Mouse (Mus musculus) 3134 (cell line): ENCODE results near the gene Abhd11.
A peak's percentile ranks its signal among the peaks of the same experiment; 100 is the strongest.
"Not testable (repeated sequence)": the region's sequence is repeated elsewhere in the genome, so short reads cannot be mapped to it uniquely, and the experiment has no call there.

Experiments used
- DNase-seq: peaks from one replicate; pipeline ENCODE4 v3.0.0-alpha.2; 2011; ENCODE audit warnings: low spot score; ENCODE audit not compliant: insufficient read length; ENCODE audit errors: extremely low read depth

The Abhd11 gene

DNA sequence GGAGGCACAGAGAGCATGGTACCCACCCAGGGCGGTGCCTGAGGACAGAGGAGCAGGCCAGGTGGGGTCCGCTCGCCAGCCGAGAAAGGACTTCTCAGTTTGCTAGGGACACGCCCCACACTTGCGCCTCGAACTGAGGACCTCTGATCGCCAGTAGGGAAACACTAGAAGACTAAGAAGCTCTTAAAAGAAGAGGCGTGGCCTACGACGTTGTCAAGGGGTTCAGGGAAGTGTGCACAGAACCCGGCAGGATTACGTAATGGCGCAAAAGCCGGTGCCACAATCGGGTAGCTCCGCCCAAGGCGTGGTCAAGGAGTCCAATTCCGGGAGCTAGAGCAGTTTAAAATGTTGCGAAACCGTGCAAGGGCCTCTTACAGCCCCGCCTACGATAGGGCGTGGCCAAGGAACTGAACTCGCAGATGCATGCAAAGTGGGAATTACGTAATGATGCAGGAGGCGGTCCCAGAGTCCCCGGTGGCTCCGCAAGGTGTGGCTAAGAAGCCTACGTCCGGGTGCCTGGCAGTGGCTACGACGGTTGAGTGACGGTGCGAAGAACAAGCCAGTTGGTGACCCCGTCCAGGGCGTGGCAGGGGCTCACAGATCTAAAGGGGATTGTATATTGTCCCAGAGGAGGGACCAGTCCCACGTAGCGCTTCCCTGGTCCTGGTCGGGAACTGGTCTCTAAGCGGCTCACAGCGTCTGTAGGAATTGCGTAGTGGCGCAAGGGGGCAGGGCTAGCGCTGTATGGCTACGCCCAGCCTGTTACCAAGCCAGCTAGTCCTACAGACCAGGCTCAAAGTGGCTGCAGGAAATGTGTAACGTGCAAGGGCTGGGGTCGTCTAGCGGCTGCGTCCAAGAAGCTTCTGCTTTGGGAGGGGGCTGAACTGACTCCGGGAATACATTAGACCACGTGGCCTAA, at the start of gene Abhd11:
TSS of gene Abhd11 (plus strand) at position 482 of the 919 bp plus-strand sequence.
- peak; percentile 99 for DNase-seq

DNA sequence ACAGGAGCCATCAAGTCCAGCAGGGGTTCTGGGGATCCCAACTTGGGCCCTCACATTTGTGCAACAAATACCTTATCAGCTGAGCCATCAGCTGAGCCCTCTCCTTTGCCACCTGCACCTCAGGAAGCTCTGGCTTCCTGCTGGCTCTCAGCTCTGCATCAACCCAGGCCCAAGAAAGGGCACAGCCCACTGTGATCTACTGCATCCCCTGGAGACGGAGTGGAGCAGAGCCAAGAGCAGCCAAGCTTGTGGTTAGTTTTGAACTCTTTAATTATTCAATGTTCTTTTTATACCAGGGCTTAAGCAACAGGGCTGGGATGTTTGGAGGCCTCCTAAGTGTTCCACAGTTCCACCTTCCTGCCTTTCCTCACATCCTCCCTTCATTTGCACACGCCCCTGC, 48.5 kb upstream of the Abhd11 start:
- peak; percentile 40 for DNase-seq

DNA sequence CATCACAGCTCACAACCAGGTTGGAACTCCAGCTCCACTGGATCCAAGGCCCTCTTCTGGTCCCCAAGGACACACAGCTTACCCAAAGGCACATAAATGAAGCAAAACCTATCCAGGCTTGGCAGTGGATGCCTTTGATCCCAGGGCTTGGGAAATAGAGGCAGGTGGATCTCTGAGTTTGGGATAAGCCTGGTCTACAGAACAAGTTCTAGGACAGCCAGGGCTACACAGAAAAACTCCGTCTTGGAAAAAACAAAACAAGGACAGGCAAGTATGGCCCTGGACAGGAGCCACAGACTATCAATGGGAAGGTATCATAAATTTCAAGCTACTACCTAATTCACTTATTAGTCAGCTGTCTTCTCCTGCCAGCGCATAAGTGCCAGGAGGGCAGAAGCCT, 47.4 kb upstream of the Abhd11 start:
- no peak for DNase-seq

DNA sequence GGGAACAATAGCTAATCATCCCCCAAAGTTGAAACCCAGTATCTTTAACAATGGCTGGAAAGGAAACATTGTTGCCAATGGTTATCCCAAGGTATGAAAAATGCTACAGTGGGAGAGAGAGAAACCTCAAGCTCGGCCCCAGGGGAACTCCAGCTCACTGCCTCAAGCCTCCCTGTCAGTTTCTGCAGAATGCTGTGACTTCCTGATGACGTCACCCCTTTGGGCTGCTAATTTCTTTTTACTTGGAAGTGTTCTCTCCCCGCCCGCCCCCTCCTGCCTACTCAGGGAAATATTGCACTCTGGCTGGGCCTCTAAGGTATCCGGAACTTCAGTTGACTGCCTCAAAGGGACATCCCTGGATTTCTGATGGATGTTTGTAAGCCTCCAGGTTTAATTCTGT, 45.4 kb upstream of the Abhd11 start:
- DNase-seq, result peak; percentile 66

DNA sequence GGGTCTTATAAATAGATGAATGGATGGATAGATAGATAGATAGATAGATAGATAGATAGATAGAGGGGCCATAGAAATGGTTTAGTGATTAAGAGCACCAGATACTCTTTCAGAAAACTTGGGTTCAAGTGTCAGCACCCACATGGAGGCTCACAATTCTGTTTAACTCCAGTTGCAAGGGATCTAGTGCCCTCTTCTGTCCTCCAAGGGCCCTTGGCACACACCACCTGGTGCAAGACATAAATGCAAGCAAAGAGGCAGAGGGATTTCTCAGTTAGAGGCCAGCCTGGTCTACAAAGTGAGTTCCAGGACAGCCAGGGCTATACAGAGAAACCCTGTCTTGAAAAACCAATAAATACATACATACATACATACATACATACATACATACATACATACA, 44.3 kb upstream of the Abhd11 start:
- DNase-seq, result not testable (repeated sequence)

DNA sequence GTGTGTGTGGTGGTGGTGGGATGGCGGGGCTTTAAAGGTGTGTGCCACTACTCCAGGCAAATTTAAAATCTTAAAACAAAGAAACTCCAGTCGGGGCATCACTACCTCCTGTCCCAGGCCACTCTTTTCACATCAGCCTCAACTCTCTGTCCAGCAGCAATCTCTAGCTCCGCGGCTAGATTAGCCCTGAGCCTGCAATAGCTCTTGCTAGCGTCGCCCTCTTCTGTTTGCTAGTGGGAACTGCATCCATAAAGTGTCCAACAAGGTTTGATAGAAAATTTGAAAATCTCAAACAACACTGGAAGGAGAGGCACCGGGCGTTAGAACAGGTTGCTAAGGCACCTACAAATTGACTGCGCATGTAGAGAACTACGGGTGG, 43.5 kb upstream of the Abhd11 start:
- no peak for DNase-seq

DNA sequence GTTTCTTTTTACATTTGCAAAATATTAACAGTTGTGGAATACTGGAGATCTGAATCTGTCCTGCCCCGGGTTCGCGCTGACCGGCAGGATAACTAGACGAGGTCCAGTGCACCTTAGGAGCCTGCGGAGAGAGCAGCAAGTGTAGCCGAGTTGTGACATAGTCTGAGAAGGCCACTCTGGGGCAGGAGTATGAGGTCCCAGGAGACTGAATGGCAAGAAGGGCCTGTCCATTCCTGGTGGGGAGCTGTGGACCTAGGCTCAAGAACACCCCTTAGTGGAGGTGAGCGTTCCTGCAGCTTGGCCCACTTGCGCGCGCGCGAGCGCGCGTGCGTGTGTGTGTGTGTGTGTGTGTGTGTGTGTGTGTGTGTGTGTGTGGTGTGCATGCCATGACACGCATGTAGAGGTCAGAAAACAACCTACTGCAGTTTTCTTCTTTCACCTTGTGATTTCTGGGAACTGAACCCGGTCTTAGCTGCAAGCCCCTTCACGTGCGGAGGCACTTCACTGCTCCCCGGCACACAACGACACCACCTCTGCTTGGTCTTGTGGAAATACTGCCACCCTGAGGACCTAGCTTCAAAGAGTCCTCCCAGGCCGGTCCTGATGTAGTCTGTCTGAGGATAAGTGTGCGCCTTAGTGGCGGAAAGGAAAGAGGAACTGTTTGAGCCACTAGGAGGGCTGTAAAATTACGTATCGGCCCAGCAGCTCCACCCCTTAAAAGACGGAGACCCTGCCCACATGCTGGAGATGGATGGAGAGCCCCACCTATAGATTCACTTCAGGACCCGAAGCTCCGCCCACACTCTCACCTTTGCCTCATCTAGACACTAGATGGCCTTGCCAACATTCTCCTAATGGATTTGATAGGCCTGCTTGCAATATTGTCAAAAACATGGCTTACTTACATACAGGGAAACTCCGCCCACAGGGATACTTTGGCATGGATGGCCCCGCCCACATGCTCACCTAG, 42.8 kb upstream of the Abhd11 start:
- DNase-seq, result no peak

DNA sequence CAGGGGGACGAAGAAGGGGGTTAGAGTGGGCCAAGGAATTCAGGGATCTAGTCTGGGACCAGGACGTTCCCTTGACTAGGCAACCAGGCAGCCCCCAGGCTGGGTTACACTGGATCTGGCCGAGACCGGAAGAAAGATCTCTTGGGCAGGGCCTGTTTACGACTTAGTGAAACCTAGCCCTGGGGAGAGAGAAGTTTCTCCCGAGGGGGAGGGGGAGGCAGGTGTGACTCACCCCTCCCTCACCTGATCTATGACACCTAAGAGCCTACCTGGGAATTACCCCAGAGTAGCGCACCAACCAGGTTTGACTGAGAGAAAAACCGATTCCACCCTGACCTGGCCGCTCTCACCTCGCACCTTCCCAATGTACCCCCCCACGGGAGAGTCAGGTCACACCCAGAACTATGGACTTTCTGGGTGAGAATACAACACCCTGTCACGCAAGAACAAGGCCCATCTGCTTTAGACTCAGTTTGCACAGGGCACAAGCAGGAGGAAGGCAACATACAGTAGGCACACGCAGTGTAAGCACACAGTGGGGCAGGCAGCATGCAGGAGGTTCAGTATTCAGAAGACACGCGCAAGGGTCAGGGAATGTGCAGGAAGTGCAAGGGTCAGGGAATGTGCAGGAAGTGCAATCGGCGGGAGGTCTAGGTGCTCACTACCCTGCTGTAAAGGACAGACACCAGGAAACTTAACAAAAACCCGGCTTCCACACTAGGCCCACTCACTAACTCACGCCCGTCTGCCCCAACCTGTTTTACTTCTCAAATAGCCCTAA, 41.6 kb upstream of the Abhd11 start:
- no peak for DNase-seq

DNA sequence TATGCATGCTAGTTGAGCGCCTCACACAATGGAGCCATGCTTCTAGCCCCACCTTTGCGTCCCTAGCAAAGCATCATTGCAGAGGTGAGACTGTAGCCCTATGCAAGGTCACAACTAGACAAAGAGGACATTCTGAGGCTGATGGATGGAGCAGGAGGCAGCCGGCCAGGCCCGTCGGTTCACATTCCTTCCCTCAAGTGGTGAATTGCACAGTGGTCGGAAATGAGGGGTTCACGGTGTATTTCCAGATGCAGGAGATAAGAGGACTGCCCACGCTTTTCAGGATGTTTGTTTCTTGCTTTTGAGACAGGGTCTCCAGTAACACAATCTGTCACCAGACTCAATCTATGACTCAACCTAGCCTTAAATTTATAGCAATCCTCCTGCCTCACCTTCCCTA, 38.3 kb upstream of the Abhd11 start:
- DNase-seq, result no peak

DNA sequence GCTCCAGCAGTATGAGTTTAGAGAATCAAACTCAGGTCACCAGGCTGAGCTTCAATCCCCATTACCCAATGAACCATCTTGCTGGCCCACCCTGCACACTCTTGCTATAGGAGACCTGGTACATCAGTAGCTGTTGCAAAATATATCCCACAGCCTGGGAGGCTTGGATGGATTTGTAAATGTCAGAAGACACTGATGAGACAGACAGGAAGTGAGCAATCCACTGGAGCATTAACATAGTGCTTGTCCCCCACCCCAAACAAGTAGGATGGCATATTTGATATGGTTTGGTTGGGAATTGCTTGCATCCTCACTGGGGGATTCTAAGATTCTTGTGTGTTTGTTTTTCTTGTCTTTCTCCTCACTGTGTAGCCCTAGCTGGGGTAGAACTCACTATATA, 35.9 kb upstream of the Abhd11 start:
- no peak for DNase-seq

DNA sequence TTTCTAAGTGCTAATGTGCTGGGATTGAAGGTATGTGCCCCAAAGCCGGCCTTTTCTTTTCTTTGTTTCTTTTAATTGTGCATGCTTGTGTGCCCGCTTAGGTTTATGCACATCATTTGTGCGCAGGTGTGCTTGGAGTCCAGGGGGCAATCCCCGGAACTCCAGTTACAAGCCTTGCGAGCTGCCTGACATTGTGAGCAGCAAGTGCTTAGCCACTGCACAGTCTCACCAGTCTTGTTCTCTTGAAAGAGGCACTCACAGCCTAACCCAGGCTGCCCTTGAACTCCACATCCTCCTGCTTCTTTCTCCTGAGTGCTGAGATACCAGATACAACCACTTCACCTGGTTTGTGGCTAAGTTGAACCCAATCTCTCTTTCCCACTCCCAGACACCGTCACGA, 35.4 kb upstream of the Abhd11 start:
- no peak for DNase-seq

DNA sequence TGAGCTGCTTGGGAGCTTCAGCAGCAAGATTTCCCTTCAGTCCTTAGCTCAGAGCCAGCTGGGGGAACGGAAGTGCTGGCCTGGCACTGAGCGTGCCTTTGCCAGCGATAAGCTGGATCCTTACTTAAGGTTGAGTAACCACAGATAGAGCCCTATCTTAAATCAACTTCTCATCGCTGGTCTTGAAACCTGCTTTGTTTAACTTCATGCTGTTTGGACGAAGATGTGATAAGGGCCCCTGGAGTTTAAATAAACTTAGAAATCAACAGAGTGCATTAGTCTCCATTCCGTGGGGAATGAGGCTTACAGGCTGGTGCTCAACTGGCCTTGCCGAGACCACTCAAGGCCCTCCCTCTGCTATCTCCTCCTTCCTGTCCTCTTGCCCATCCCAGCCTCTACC, 34.7 kb upstream of the Abhd11 start:
- no peak for DNase-seq

DNA sequence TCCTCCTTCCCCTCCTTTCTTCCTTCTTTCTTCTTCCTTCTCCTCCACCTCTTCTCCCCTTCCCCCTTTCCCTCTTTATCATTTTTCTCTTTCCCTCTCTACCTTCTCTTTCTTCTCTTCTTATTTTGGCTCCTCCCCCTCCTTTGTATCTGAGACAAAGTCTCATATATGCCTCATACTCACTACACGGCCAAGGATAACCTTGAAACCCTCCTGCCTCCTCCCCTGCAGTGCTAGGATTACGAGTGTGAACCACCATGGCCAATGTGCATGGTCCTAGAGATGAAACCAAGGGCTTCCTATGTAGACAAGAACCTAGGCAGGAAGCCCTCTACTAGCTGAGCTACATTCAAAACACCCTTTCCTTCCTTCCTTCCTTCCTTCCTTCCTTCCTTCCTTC, 34.0 kb upstream of the Abhd11 start:
- DNase-seq, result no peak

DNA sequence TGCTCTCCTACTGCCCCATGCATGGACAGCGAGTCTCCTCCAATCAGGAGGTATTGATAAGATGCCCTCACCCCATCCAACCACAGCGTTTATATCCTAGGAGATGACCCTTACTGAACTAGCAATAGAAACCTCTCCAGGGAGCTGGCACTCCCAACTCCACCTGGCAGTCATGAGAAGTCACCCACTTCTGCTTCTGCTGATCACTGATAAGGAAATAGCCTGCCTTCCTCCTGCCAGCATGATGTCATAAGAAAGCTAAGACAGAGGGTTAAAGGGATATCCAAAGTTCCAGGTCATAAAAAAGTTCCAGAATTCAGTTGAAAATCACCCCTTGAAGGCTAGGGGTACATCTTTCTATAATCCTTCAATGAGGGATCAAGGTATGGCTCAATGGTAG, 32.8 kb upstream of the Abhd11 start:
- no peak for DNase-seq

DNA sequence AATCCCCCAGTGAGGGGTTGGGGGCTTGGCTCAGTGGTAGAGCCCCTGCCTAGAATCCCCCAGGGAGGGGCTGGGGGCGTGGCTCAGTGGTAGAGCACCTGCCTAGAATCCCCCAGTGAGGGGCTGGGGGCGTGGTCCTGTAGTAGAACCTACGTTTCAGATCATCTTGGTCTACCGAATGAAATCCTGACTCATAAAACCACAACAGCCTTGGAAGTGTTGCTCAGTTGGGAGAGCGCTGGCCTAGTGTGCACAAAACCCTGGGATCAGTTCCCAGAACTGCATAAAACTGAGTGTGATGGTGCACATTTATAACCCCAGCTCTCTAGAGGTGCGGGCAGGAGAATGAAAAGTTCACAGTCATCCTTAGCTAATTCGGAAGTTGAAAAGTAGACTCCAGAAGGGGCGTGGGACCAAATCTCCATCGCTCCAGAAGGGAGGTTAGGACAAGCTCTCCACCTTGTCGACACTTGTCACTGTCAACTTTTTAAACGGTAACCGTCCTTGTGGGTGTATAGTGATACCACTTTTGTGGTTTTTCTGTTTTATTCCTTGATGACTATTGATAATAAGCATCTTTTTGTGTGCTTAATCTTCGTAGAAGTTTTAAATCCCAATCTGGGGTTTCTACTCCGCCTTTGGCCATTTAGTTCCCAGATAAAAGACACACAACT, 32.2 kb upstream of the Abhd11 start:
- DNase-seq, result no peak

DNA sequence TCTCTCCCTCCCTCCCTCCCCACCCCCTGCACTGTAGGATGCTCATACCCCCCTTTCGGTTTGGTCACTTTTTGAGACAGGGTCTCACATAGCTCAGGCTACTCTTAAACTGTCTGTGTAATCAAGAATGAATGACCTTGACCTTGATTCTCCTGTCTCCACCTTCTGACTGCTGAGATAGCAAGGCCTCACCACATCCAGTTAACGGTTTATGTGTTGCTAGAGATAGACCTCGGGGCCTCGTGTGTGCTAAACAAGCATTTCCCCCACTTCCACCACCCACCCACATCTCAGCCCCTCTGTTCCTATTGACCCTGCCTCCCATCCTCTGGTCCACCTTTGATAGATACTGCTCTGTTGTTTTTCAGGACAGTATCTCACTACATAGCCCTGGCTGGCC, 31.1 kb upstream of the Abhd11 start:
- DNase-seq, result no peak

DNA sequence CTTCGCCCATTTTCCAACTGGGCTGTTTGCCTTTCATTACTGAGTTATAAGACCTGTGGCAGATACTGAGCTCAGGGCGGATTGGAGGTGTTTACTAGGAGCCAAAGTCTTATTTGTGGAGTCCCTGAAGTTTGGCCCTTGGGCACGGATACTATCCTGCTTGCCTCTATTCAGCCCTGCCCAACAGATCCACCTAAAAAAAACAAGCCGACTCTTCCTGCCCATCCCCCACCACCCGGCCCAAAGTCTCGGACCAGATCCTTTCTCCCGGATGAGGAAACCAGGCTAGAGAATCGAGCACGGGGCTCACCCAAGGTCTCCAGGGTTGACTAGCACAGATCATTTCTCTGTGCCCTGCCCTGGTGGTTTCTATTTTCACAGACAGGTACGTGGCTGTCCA, 27.8 kb upstream of the Abhd11 start:
- no peak for DNase-seq

DNA sequence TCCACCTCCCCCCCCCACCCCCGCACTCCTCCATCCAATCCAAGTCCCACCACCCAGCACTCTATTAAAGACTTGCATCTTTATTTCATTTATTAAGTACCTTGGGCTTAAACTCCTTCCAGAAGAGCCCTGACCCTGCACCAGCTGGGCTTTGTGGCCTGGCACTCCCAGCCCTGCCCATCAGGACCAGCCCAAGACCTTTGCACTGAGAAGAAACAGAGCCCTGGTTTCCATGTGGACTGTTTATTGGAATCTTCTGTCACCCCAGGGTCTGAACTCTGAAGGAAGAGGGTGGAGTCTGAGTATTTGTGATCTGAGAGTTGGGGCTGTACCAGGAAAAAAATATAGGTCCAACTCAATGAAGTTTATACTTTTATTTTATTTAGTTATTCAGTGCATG, 25.8 kb upstream of the Abhd11 start:
- no peak for DNase-seq

DNA sequence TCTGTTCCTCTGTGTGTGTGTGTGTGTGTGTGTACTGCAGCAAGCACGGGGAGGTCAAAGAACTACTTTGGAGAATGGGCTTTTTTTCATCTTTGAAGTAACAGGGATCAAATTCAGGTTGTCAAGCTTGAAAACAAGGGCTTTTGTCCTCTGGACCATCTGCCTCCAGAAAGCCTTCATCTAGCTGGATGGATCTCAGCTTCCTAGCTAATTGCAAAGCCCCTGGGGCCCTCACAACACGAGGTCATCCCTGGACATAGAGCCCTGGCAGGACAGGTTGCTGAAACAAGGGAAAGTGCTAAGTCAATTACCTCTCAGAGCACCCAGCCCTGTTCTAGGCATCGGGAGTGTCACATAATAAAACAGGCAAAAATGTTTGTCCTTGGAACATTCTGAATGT, 25.2 kb upstream of the Abhd11 start:
- DNase-seq, result no peak

DNA sequence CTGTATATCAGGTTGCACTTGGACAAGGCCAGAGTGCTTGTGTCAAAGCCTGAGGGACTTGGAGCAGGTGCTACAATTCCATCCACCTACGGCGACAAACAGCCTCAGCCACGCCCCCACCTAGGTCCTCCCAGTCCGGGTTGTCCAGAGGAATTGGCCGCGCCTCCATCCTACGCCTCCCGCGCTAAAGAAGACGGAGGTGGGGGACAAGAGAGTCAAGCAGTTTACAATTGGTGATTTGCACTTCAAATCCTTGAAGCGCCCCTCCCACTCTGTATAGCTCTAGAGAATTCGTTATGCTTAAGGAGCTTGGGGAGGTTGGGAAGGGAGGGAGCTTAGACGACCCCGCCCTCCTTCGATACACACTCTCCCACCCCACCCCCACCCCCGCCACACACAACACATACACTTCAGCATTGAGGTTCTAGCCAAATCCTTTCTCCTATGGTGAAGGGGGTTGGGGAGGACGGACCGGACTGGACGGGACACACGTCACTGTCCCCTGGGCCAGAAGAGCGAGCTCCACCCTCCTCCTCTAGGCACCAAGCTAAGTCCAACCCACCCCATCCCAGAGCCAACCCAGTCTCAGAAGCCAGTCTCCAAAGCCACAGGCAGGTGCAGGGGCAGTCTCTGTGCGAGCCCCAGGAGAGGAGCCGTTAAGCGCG, 23.2 kb upstream of the Abhd11 start, which contains the start of gene Cldn3:
TSS of gene Cldn3 (plus strand) at position 582 of the 665 bp plus-strand sequence.
- DNase-seq, result no peak
